Mouse (Mus musculus) kidney, embryonic 14.5 days (tissue): ENCODE data around the gene Ugt1a10. TPM values are rescaled to one million over a fixed set of nuclear protein-coding genes. Genes with fewer than 3 reads are reported as not detected.

Experiments used
- ATAC-seq: fragments of 200-750 bp; cut with Nextera tagmentation; 2 replicates; pipeline ENCODE4 v1.8.0; 2017; ENCODE audit warnings: moderate number of reproducible peaks, mild to moderate bottlenecking, moderate TSS enrichment, moderate library complexity; ENCODE audit not compliant: low FRiP score, low TSS enrichment
- H3K27ac ChIP-seq: fragments of 300-500 bp; sonication (generic); 2 replicates; pipeline ENCODE4 v1.5.1; 2014; ENCODE audit warnings: low read depth, mild to moderate bottlenecking, low read length, moderate library complexity, mixed read lengths
- H3K27me3 ChIP-seq: fragments of 300-500 bp; sonication (generic); 2 replicates; pipeline ENCODE4 v1.6.1; 2014; ENCODE audit warnings: mild to moderate bottlenecking, low read length; ENCODE audit not compliant: control insufficient read depth, insufficient read depth
- H3K36me3 ChIP-seq: fragments of 300-500 bp; sonication (generic); 2 replicates; pipeline ENCODE4 v1.6.1; 2014; ENCODE audit warnings: low read length, mixed read lengths; ENCODE audit not compliant: control insufficient read depth, insufficient read depth
- H3K4me1 ChIP-seq: fragments of 300-500 bp; sonication (generic); 2 replicates; pipeline ENCODE4 v1.6.1; 2014; ENCODE audit warnings: low read length, mixed read lengths; ENCODE audit not compliant: control insufficient read depth, insufficient read depth
- H3K4me2 ChIP-seq: fragments of 300-500 bp; sonication (generic); replicated peaks from 2 replicates; pipeline ENCODE4 v1.6.1; 2014; ENCODE audit warnings: low read depth, mild to moderate bottlenecking, low read length
- H3K4me3 ChIP-seq: fragments of 300-500 bp; sonication (generic); 2 replicates; pipeline ENCODE4 v1.5.1; 2014; ENCODE audit warnings: mild to moderate bottlenecking, low read length
- H3K9ac ChIP-seq: fragments of 300-500 bp; sonication (generic); 2 replicates; pipeline ENCODE4 v1.6.1; 2014; ENCODE audit warnings: low read depth, mild to moderate bottlenecking, low read length, moderate library complexity
- H3K9me3 ChIP-seq: fragments of 300-500 bp; sonication (generic); 2 replicates; pipeline ENCODE4 v1.6.1; 2016; ENCODE audit warnings: low read length; ENCODE audit not compliant: control insufficient read depth
- WGBS: fragments of 180-500 bp; shearing (Covaris S2); extraction: QIAGEN DNeasy Blood & Tissue Kit; methylation state at CpG from one replicate; pipeline ENCODE4 v1.1.7; 2014; 5-methylcytosine and 5-hydroxymethylcytosine counted together
- polyA plus RNA-seq: library from polyadenylated mRNA; unstranded; fragments of >200 nt; fragmentation: Nextera tagmentation; extraction: Ambion mirVana; gene quantifications from 2 replicates; pipeline ENCODE4 v1.2.1, GENCODE M21; 2014

Ugt1a10 gene
- polyA plus RNA-seq, 1 experiment from 2014 or later, result 9.2 TPM

- ATAC-seq, result no peak
- Histone ChIP-seq H3K4me1 (no peaks in the 10 kb centered on the region), H3K4me2 (no peak overlapping the region), H3K9ac (no peak overlapping the region), H3K27ac (no peak overlapping the region), H3K9me3 (peaks cover 60% of the 10 kb centered on the region), H3K36me3 (no peaks in the 10 kb centered on the region), H3K4me3 (no peak overlapping the region), H3K27me3 (no peaks in the 10 kb centered on the region)
- 76% methylated on average over 2 of the region's 2 CpGs for WGBS
Measured at GRCm38 (mm10) chr1:88213766-88214461, 158.7 kb downstream of the Ugt1a10 start.

GRCm38 (mm10) chr1:88214462-88214952, 159.3 kb downstream of the Ugt1a10 start:
- no peaks in the 10 kb centered on the region for H3K27me3 ChIP-seq
- no peak overlapping the region for H3K9ac ChIP-seq
- 83% methylated on average over 2 of the region's 2 CpGs for WGBS
- no peaks in the 10 kb centered on the region for H3K36me3 ChIP-seq
- H3K4me3 ChIP-seq, result no peak overlapping the region
- H3K4me1 ChIP-seq, result no peaks in the 10 kb centered on the region
- no peak overlapping the region for H3K4me2 ChIP-seq
- H3K27ac ChIP-seq, result no peak overlapping the region
- ATAC-seq, result no peak
- peaks cover 60% of the 10 kb centered on the region for H3K9me3 ChIP-seq

- Histone ChIP-seq H3K27ac (no peak overlapping the region), H3K4me3 (no peak overlapping the region), H3K27me3 (no peaks in the 10 kb centered on the region), H3K36me3 (no peaks in the 10 kb centered on the region), H3K9ac (no peak overlapping the region), H3K4me2 (no peak overlapping the region), H3K4me1 (no peaks in the 10 kb centered on the region), H3K9me3 (peaks cover 60% of the 10 kb centered on the region)
- ATAC-seq, result no peak
- 73% methylated on average over 10 of the region's 10 CpGs for WGBS
Measured at GRCm38 (mm10) chr1:88215466-88216380, 160.5 kb downstream of the Ugt1a10 start.

DNA sequence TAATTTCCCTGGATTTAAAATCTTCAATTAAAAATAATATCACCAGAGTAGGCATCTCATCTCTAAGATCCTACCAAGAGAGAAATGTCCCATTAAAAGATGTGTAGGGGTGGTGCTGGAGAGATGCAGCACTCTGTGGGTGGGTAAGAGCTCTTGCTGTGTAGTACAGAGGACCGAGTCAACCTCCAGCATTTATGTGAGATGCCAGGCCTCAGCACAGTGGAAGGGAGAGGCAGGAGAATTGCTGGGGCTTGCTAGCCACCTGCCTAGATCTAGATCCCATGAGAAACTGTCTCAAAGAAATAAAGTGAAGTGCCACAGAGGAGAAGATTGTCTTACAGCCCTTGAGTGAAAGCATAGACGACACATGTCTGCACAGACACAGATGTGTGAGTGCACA, 161.4 kb downstream of the Ugt1a10 start:
- no peak overlapping the region for H3K4me2 ChIP-seq
- no peak for ATAC-seq
- no peak overlapping the region for H3K27ac ChIP-seq
- no peaks in the 10 kb centered on the region for H3K36me3 ChIP-seq
- WGBS, result 60% methylated on average over 2 of the region's 2 CpGs
- no peak overlapping the region for H3K9ac ChIP-seq
- peaks cover 57% of the 10 kb centered on the region for H3K9me3 ChIP-seq
- no peaks in the 10 kb centered on the region for H3K4me1 ChIP-seq
- no peak overlapping the region for H3K4me3 ChIP-seq
- no peaks in the 10 kb centered on the region for H3K27me3 ChIP-seq

DNA sequence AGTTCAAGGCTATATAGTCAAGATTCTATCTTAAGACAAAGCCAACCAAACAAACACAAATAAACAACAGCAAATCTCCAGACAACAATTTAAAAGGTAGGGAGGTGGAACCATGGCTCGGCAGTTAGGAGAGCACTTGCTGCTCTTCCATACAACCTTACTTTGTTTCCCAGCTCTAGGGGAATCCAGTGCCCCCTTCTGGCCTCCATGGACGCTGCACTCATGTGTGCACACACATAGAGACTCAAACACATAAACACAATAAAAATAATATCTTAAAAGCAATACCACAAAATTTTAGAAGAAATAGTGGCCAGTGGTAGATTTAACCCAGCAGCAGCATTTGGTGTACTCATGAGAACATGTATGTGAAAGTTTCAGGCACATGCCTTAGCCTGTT, 162.0 kb downstream of the Ugt1a10 start:
- H3K4me1 ChIP-seq, result no peaks in the 10 kb centered on the region
- H3K9me3 ChIP-seq, result peaks cover 53% of the 10 kb centered on the region
- no peak overlapping the region for H3K4me3 ChIP-seq
- no peak overlapping the region for H3K4me2 ChIP-seq
- H3K27me3 ChIP-seq, result no peaks in the 10 kb centered on the region
- no peaks in the 10 kb centered on the region for H3K36me3 ChIP-seq
- no peak overlapping the region for H3K27ac ChIP-seq
- no peak for ATAC-seq
- WGBS, result 59% methylated on average over 2 of the region's 2 CpGs
- H3K9ac ChIP-seq, result no peak overlapping the region

- WGBS, result 41% methylated on average over 3 of the region's 3 CpGs
Measured at GRCm38 (mm10) chr1:88217576-88217975, 162.4 kb downstream of the Ugt1a10 start.

GRCm38 (mm10) chr1:88218051-88218450, 162.9 kb downstream of the Ugt1a10 start:
- H3K4me1 ChIP-seq, result no peaks in the 10 kb centered on the region
- no peak overlapping the region for H3K9ac ChIP-seq
- peaks cover 46% of the 10 kb centered on the region for H3K9me3 ChIP-seq
- H3K27ac ChIP-seq, result no peak overlapping the region
- 75% methylated on average over 9 of the region's 9 CpGs for WGBS
- H3K4me2 ChIP-seq, result no peak overlapping the region
- no peaks in the 10 kb centered on the region for H3K36me3 ChIP-seq
- no peak overlapping the region for H3K4me3 ChIP-seq
- ATAC-seq, result no peak
- no peaks in the 10 kb centered on the region for H3K27me3 ChIP-seq

More at GRCm38 (mm10) chr1:88217576-88217975, 162.4 kb downstream of the Ugt1a10 start:
- Histone ChIP-seq H3K9me3 (peaks cover 51% of the 10 kb centered on the region), H3K4me3 (no peak overlapping the region), H3K4me2 (no peak overlapping the region), H3K4me1 (no peaks in the 10 kb centered on the region), H3K36me3 (no peaks in the 10 kb centered on the region), H3K27ac (no peak overlapping the region), H3K27me3 (no peaks in the 10 kb centered on the region), H3K9ac (no peak overlapping the region)
- ATAC-seq, result no peak

GRCm38 (mm10) chr1:88218591-88218990, 163.4 kb downstream of the Ugt1a10 start:
- Histone ChIP-seq H3K9ac (no peak overlapping the region), H3K9me3 (peaks cover 40% of the 10 kb centered on the region), H3K27ac (no peak overlapping the region), H3K27me3 (no peaks in the 10 kb centered on the region), H3K4me3 (no peak overlapping the region), H3K4me1 (no peaks in the 10 kb centered on the region), H3K36me3 (no peaks in the 10 kb centered on the region), H3K4me2 (no peak overlapping the region)
- ATAC-seq, result no peak
- 55% methylated on average over 4 of the region's 4 CpGs for WGBS

DNA sequence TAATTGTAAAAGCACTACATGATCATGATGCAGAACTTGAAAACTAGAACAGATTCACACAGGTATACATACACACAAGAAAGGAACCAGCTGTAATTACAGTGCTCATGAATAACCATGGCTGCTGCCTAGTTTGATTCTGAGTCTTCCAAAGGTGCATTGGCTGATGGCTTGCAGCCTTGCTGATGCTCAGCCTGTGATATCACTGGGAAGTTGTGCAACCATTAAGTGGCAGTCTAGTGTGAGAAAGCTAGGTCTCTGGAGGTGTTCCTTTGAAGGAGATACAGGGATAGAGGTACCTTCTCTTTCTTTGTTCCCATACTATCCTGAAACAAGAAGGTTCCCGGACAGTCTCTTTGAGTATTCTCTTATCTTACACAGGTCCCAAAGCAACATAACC, 163.9 kb downstream of the Ugt1a10 start:
- Histone ChIP-seq H3K27ac (no peak overlapping the region), H3K4me1 (no peaks in the 10 kb centered on the region), H3K36me3 (no peaks in the 10 kb centered on the region), H3K9ac (no peak overlapping the region), H3K9me3 (peaks cover 36% of the 10 kb centered on the region), H3K4me3 (no peak overlapping the region), H3K4me2 (no peak overlapping the region), H3K27me3 (no peaks in the 10 kb centered on the region)
- 23% methylated on average over 1 of the region's 1 CpGs for WGBS
- ATAC-seq, result no peak
